Mouse (Mus musculus): ENCODE measurements around the gene 2010111I01Rik. TPM values are rescaled to one million over a fixed set of nuclear protein-coding genes. Genes with fewer than 3 reads are reported as not detected.

The 2010111I01Rik gene
- total and polyA plus RNA-seq, 2 experiments = 40.8 to 78.1 TPM

GRCm38 (mm10) chr13:63324978-63325848, 360.5 kb downstream of the 2010111I01Rik start:
- DNase-seq (ENCODE audit: extremely low read depth, low read depth, low spot score) = peak; percentile 91
- Histone ChIP-seq H3K27ac (replicated peaks; ENCODE audit: insufficient read depth, low read depth, low read length) (peak overlapping the region; percentile 88), H3K36me3 (ENCODE audit: control insufficient read depth, insufficient read depth, low read length) (no peaks in the 10 kb centered on the region), H3K4me3 (ENCODE audit: insufficient read depth, low read depth, low read length) (no peak overlapping the region), H3K27me3 (ENCODE audit: control insufficient read depth, insufficient read depth, low read length) (no peaks in the 10 kb centered on the region), H3K4me1 (ENCODE audit: control insufficient read depth, insufficient read depth, low read length) (peaks cover 23% of the 10 kb centered on the region), H3K9ac (ENCODE audit: low read depth, low read length) (peak overlapping the region; percentile 46), H3K79me2 (ENCODE audit: control insufficient read depth, insufficient read depth, low read length) (no peaks in the 10 kb centered on the region)
- TF ChIP-seq POLR2A (IDR thresholded peaks at IDR 0.05; ENCODE audit: extremely low read depth, insufficient read depth, low read length) = no peak
- no peak for TF ChIP-seq CTCF (IDR thresholded peaks at IDR 0.05; ENCODE audit: low read depth, low read length)
- WGBS = 24% methylated on average over 10 of the region's 10 CpGs

- Histone ChIP-seq H3K9ac (ENCODE audit: low read depth, low read length) (no peak overlapping the region), H3K4me1 (ENCODE audit: control insufficient read depth, insufficient read depth, low read length) (peaks cover 23% of the 10 kb centered on the region), H3K36me3 (ENCODE audit: control insufficient read depth, insufficient read depth, low read length) (no peaks in the 10 kb centered on the region), H3K79me2 (ENCODE audit: control insufficient read depth, insufficient read depth, low read length) (no peaks in the 10 kb centered on the region), H3K27me3 (ENCODE audit: control insufficient read depth, insufficient read depth, low read length) (no peaks in the 10 kb centered on the region), H3K27ac (replicated peaks; ENCODE audit: insufficient read depth, low read depth, low read length) (peak overlapping the region; percentile 88), H3K4me3 (ENCODE audit: insufficient read depth, low read depth, low read length) (no peak overlapping the region)
- 21% methylated on average over 2 of the region's 2 CpGs for WGBS
- DNase-seq (ENCODE audit: extremely low read depth, low read depth, low spot score) = peak; percentile 92
- no peak for TF ChIP-seq CTCF (IDR thresholded peaks at IDR 0.05; ENCODE audit: low read depth, low read length)
Observed at GRCm38 (mm10) chr13:63326015-63326414, 361.3 kb downstream of the 2010111I01Rik start.

GRCm38 (mm10) chr13:63330236-63330860, 365.7 kb downstream of the 2010111I01Rik start:
- no peak overlapping the region for H3K9ac ChIP-seq (ENCODE audit: low read depth, low read length)
- DNase-seq (ENCODE audit: extremely low read depth, low read depth, low spot score) = no peak
- 76% methylated on average over 9 of the region's 9 CpGs for WGBS
- H3K4me3 ChIP-seq (ENCODE audit: insufficient read depth, low read depth, low read length) = no peak overlapping the region
- H3K79me2 ChIP-seq (ENCODE audit: control insufficient read depth, insufficient read depth, low read length) = no peaks in the 10 kb centered on the region
- peaks cover 6% of the 10 kb centered on the region for H3K4me1 ChIP-seq (ENCODE audit: control insufficient read depth, insufficient read depth, low read length)
- no peaks in the 10 kb centered on the region for H3K27me3 ChIP-seq (ENCODE audit: control insufficient read depth, insufficient read depth, low read length)
- TF ChIP-seq POLR2A (IDR thresholded peaks at IDR 0.05; ENCODE audit: extremely low read depth, insufficient read depth, low read length) (no peak), CTCF (IDR thresholded peaks at IDR 0.05; ENCODE audit: low read depth, low read length) (no peak)
- no peak overlapping the region for H3K27ac ChIP-seq (replicated peaks; ENCODE audit: insufficient read depth, low read depth, low read length)
- H3K36me3 ChIP-seq (ENCODE audit: control insufficient read depth, insufficient read depth, low read length) = no peaks in the 10 kb centered on the region

GRCm38 (mm10) chr13:63331379-63331778, 366.7 kb downstream of the 2010111I01Rik start:
- H3K27ac ChIP-seq (replicated peaks; ENCODE audit: insufficient read depth, low read depth, low read length) = no peak overlapping the region
- TF ChIP-seq CTCF (IDR thresholded peaks at IDR 0.05; ENCODE audit: low read depth, low read length) (peak; percentile 68; the same call in 1 of the 2 replicates), POLR2A (IDR thresholded peaks at IDR 0.05; ENCODE audit: extremely low read depth, insufficient read depth, low read length) (no peak)
- peak; percentile 40 for DNase-seq (ENCODE audit: extremely low read depth, low read depth, low spot score)
- no peaks in the 10 kb centered on the region for H3K27me3 ChIP-seq (ENCODE audit: control insufficient read depth, insufficient read depth, low read length)
- H3K4me1 ChIP-seq (ENCODE audit: control insufficient read depth, insufficient read depth, low read length) = 0 out of 2 replicates have a peak, but pooled peaks cover 2% of the 10 kb centered on the region
- H3K9ac ChIP-seq (ENCODE audit: low read depth, low read length) = no peak overlapping the region
- H3K79me2 ChIP-seq (ENCODE audit: control insufficient read depth, insufficient read depth, low read length) = no peaks in the 10 kb centered on the region
- H3K36me3 ChIP-seq (ENCODE audit: control insufficient read depth, insufficient read depth, low read length) = no peaks in the 10 kb centered on the region
- 33% methylated on average over 4 of the region's 4 CpGs for WGBS
- H3K4me3 ChIP-seq (ENCODE audit: insufficient read depth, low read depth, low read length) = no peak overlapping the region

- Histone ChIP-seq H3K4me3 (ENCODE audit: insufficient read depth, low read depth, low read length) (no peak overlapping the region), H3K27ac (replicated peaks; ENCODE audit: insufficient read depth, low read depth, low read length) (no peak overlapping the region), H3K79me2 (ENCODE audit: control insufficient read depth, insufficient read depth, low read length) (no peaks in the 10 kb centered on the region), H3K36me3 (ENCODE audit: control insufficient read depth, insufficient read depth, low read length) (no peaks in the 10 kb centered on the region), H3K4me1 (ENCODE audit: control insufficient read depth, insufficient read depth, low read length) (no peaks in the 10 kb centered on the region), H3K9ac (ENCODE audit: low read depth, low read length) (no peak overlapping the region), H3K27me3 (ENCODE audit: control insufficient read depth, insufficient read depth, low read length) (no peaks in the 10 kb centered on the region)
- TF ChIP-seq CTCF (IDR thresholded peaks at IDR 0.05; ENCODE audit: low read depth, low read length) = peak; percentile 32; the same call in 1 of the 2 replicates
- TF ChIP-seq POLR2A (IDR thresholded peaks at IDR 0.05; ENCODE audit: extremely low read depth, insufficient read depth, low read length) = no peak
- WGBS = 44% methylated on average over 4 of the region's 4 CpGs
- DNase-seq (ENCODE audit: extremely low read depth, low read depth, low spot score) = peak; percentile 58
Observed at GRCm38 (mm10) chr13:63332576-63333300, 368.0 kb downstream of the 2010111I01Rik start.
